Mouse (Mus musculus) liver, adult (tissue): Measurements from ENCODE around the gene Apela.

ENCODE experiments used
- GATA4 ChIP-seq: IDR thresholded peaks from 2 replicates; pipeline ENCODE4 v1.6.1; 2014; ENCODE audit warnings: mild to moderate bottlenecking, low read length; ENCODE audit not compliant: insufficient replicate concordance

Gene Apela

GRCm38 (mm10) chr8:65037117-65037533 is at the start of gene Apela:
Gene Apela (minus strand): TSS chr8:65037336.
- TF ChIP-seq GATA4 = no peak

DNA sequence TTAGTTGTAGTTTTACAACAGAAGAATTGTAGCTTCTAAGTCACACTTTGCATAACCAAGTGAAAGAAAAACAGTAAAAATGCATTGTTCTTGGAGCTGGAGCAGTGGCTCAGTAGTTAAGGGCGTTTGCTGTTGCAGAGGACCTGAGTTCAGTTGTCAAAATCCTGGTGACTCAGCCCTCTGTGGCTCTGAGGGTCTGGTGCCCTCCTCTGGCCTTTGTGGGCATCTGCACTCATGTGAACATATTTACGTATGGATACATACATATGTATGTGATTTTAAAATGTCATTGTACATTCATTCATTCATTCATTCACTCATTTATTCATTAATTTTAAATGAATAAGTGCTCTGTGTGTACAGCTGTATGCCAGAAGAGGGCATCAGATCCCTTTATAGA is 48.5 kb upstream of the Apela start:
- TF ChIP-seq GATA4 = no peak

DNA sequence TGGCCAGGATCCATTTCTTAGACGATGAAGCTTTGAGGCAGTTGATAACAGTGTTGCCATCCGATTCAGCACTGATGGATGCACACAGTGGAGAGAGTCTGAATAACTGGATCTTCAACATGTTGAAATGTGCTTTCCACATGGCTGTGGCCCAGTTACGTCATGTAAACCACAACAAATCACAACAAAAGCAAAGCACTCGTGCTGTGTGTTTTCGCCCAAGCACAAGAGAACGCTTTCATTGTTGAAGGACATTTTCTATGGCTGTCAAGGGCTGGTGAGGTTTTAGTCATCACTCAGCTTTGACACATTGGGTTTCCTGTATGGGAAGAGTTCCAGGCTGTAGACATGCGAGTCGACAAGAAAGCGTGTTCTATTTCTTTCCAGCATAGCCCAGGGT is 43.6 kb upstream of the Apela start:
- TF ChIP-seq GATA4 = no peak

GRCm38 (mm10) chr8:65074733-65075132 is 37.6 kb upstream of the Apela start, which contains the start of gene Gm10663:
Gene Gm10663 (plus strand): TSS chr8:65075033.
- no peak for TF ChIP-seq GATA4

- no peak for TF ChIP-seq GATA4
Observed at GRCm38 (mm10) chr8:65070996-65071395, 33.9 kb upstream of the Apela start.

GRCm38 (mm10) chr8:65068473-65068819 is 31.3 kb upstream of the Apela start:
- no peak for TF ChIP-seq GATA4

- TF ChIP-seq GATA4 = no peak
Observed at GRCm38 (mm10) chr8:65067694-65068472, 30.7 kb upstream of the Apela start.

GRCm38 (mm10) chr8:65067031-65067430 is 29.9 kb upstream of the Apela start:
- TF ChIP-seq GATA4 = no peak

GRCm38 (mm10) chr8:65065622-65066021 is 28.5 kb upstream of the Apela start:
- TF ChIP-seq GATA4 = no peak

- TF ChIP-seq GATA4 = no peak
Observed at GRCm38 (mm10) chr8:65064071-65064470, 26.9 kb upstream of the Apela start.

DNA sequence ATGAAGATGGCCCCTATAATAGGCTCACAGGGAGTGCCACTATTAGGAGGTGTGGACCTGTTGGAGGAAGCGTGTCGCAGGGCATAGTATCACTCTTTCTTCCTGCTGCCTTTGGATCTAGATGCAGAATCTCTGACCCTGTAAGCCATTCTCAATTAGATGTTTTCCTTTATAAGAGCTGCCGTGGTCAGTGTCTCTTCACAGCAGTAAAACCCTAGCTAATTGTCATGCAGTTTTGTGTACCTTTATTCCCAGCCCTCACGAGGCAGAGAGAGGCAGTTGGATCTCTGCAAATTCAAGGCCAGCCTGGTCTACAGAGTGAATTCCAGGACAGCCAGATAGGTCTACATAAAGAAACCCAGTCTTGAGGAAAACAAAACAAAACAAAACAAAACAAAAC is 25.1 kb upstream of the Apela start:
- no peak for TF ChIP-seq GATA4

- no peak for TF ChIP-seq GATA4
Observed at GRCm38 (mm10) chr8:65056722-65057121, 19.6 kb upstream of the Apela start.

DNA sequence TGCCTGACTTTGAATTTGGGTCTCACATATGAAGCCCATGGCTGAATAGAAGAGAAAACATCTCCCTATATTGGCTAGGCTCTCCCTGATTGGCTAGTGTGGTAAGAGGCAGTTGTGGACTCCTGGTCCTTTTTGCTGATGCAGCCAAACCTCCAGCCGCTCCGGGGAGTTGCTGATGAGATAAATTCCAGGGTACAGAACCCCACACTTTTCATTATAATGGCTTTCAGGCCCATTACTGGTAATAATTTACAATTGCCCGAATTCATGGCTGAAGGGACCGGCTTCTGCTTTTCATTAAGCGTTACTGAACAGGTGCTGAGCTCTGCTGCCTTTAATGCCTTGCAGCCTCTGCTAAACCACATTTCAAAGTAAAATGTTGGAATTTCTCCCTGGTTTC is 16.8 kb upstream of the Apela start:
- TF ChIP-seq GATA4 = no peak

DNA sequence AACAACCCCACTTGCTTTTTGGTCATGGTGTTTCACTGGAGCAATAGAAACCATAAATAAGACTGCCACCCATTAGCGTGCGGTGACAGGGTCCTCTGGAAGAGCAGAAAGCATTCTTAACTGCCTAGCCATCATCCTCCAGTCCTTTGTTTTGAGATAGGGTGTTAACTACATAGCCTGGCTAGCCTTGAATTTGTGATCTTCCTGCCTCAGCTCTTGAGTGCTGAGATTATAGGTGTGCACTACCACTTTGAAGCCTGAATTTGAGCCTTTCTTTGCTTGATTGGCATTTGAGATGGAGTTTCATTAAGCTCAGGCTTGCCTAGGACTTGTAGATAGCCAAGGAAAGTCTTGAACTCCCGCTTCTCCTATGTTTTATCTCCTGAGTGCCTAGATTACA is 16.4 kb upstream of the Apela start:
- TF ChIP-seq GATA4 = no peak

DNA sequence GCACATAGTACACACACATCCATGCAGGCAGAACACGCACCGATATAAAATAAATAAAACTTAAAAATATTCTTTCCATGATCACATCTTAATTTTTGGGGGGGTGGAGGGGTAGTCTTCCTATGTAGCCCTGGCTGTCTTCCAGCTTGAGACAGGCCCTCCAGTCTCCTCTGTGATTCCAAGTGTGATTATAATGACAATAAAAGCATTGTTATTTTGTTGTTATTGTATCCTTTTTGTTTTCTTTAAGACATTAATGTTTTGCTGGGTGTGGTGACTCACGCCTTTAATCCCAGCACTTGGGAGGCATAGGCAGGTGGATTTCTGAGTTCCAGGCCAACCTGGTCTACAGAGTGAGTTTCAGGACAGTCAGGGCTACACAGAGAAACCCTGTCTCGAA is 10.7 kb upstream of the Apela start:
- TF ChIP-seq GATA4 = no peak

GRCm38 (mm10) chr8:65047193-65047592 is 10.1 kb upstream of the Apela start:
- TF ChIP-seq GATA4 = no peak

DNA sequence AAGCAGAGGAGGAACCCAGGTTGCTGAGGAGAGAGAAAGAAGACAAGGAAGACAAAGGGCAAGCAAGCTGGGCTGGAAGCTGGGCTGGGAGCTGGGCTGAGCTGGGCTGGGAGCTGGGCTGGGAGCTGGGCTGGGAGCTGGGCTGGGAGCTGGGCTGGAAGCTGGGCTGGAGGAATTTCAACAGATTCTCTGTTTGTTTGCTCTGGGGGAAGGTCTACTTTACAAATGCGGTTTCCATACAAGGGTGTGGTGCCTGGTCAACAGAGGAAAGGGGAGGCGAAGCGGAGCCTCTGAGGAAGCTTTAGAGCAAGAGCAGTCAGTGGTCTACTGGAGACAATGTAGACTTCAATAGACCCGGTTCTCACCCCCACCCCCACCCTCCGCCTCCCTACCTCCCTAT is 9.4 kb upstream of the Apela start:
- TF ChIP-seq GATA4 = no peak
